Mouse (Mus musculus): ENCODE measurements around the gene Ephb2.

- no peak for TF ChIP-seq CHD2 (IDR thresholded peaks at IDR 0.05; ENCODE audit: low read depth, low read length)
- TF ChIP-seq HCFC1 (IDR thresholded peaks at IDR 0.05; ENCODE audit: borderline replicate concordance, insufficient read depth, low read length): no peak
- TF ChIP-seq ZNF384 (IDR thresholded peaks at IDR 0.05; ENCODE audit: low read depth, low read length): no peak
Measured at GRCm38 (mm10) chr4:136733217-136733865, 102.4 kb downstream of the Ephb2 start.

Data from ES-E14 (cell line).